Mouse (Mus musculus): ENCODE measurements around the gene Pde10a.

DNA sequence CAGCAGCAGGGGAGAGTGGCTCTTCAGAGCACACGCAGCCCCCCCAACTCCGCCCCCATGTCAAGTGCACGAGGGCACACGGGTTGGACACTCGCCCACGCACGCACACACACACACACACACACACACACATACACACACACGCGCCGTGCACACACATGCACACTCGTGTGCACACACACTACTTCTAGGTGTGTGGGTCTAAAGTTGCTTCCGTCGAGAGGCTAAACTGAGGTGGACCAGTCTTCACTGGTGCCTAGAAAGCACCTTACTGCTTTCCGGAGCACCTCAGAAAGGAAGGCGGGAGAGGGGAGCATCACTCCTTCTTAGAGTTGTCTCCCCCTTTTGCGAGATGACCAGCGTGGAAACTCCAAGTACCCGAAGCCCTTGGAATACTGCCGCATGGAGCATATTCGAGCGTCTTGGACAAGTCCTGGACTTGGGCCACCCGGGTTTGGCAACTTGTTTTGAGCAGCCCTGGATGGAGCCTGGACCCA is at the start of gene Pde10a:
- TF ChIP-seq CTCF (IDR thresholded peaks at IDR 0.05; ENCODE audit: extremely low read depth, insufficient read length, insufficient replicate concordance, low read depth, low read length) = no peak
- TF ChIP-seq POLR2A (IDR thresholded peaks at IDR 0.05; ENCODE audit: low read depth, low read length) = no peak

All from small intestine, adult 2 months (tissue).